Mouse (Mus musculus) hindbrain, embryonic 14.5 days (tissue): ENCODE data around the gene Gm27029. TPM values are rescaled to one million over a fixed set of nuclear protein-coding genes. Genes with fewer than 3 reads are reported as not detected.
A peak's percentile ranks its signal among the peaks of the same experiment; 100 is the strongest.
"Not testable (repeated sequence)": the region's sequence is repeated elsewhere in the genome, so short reads cannot be mapped to it uniquely, and the experiment has no call there.

Source experiments
- ATAC-seq: fragments of 200-750 bp; cut with Nextera tagmentation; 2 replicates; pipeline ENCODE4 v1.8.0; 2017; ENCODE audit warnings: moderate number of reproducible peaks, mild to moderate bottlenecking, moderate TSS enrichment, moderate library complexity; ENCODE audit not compliant: low FRiP score
- DNase-seq: peaks from one replicate; pipeline ENCODE4 v3.0.0-alpha.2; 2015; ENCODE audit warnings: low spot score
- H3K27ac ChIP-seq: fragments of 300-500 bp; sonication (generic); 2 replicates; pipeline ENCODE4 v1.5.1; 2014; ENCODE audit warnings: mild to moderate bottlenecking, moderate library complexity
- H3K27me3 ChIP-seq: fragments of 300-500 bp; sonication (generic); 2 replicates; pipeline ENCODE4 v1.6.1; 2014; ENCODE audit warnings: mild to moderate bottlenecking, low read length, mixed read lengths; ENCODE audit not compliant: control insufficient read depth, insufficient read depth
- H3K36me3 ChIP-seq: fragments of 300-500 bp; sonication (generic); replicated peaks from 2 replicates; pipeline ENCODE4 v1.6.1; 2014; ENCODE audit not compliant: control insufficient read depth, insufficient read depth
- H3K4me1 ChIP-seq: fragments of 300-500 bp; sonication (generic); replicated peaks from 2 replicates; pipeline ENCODE4 v1.6.1; 2014; ENCODE audit warnings: antibody characterized with exemption, low read length, mixed read lengths; ENCODE audit not compliant: control insufficient read depth, insufficient read depth
- H3K4me2 ChIP-seq: fragments of 300-500 bp; sonication (generic); replicated peaks from 2 replicates; pipeline ENCODE4 v1.6.1; 2014; ENCODE audit warnings: mild to moderate bottlenecking, moderate library complexity
- H3K4me3 ChIP-seq: fragments of 300-500 bp; sonication (generic); replicated peaks from 2 replicates; pipeline ENCODE4 v1.5.1; 2014; ENCODE audit warnings: mild to moderate bottlenecking, low read length
- H3K9ac ChIP-seq: fragments of 300-500 bp; sonication (generic); 2 replicates; pipeline ENCODE4 v1.6.1; 2014
- H3K9me3 ChIP-seq: fragments of 300-500 bp; sonication (generic); 2 replicates; pipeline ENCODE4 v1.6.1; 2016; ENCODE audit warnings: low read length; ENCODE audit not compliant: control insufficient read depth
- WGBS: fragments of 180-500 bp; shearing (Covaris S2); extraction: QIAGEN DNeasy Blood & Tissue Kit; methylation state at CpG from one replicate; pipeline ENCODE4 v1.1.7; 2014; 5-methylcytosine and 5-hydroxymethylcytosine counted together
- polyA plus RNA-seq: library from polyadenylated mRNA; unstranded; fragments of >200 nt; fragmentation: Nextera tagmentation; extraction: Ambion mirVana; gene quantifications from 2 replicates; pipeline ENCODE4 v1.2.1, GENCODE M21; 2014

The Gm27029 gene
- polyA plus RNA-seq, 1 experiment from 2014 or later: 7.3 TPM

DNA sequence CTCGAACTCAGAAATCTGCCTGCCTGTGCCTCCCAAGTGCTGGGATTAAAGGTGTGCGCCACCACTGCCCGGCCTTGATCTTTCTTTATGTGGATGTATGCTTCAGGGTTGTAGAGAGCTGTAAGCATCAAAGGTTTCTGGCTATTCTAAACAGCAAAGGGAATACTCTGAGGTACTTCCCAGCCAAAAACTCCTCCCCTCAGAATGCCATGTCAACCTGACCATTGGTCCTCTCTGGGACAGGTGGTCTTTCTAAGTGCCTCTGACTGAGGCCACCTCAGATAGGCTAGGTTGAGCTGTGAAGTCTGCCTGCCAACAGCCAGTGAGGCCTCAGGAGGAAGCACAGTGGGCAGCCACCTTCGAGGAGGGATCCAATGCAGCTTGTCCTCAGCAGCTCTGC lies 24.3 kb upstream of the Gm27029 start:
- Histone ChIP-seq H3K27ac (no peak overlapping the region), H3K9me3 (no peaks in the 10 kb centered on the region), H3K4me3 (no peak overlapping the region), H3K27me3 (no peaks in the 10 kb centered on the region), H3K36me3 (peaks cover 23% of the 10 kb centered on the region), H3K4me2 (no peak overlapping the region), H3K9ac (no peak overlapping the region), H3K4me1 (peaks cover 4% of the 10 kb centered on the region; the same call in 1 of the 2 replicates)
- WGBS: 88% methylated on average over 4 of the region's 4 CpGs
- ATAC-seq (no peak), DNase-seq (no peak)

GRCm38 (mm10) chr11:101448274-101448746 lies 23.7 kb upstream of the Gm27029 start, which contains the start of gene Ifi35:
Ifi35 (plus strand) TSS chr11:101448407.
- no peak within 1 kb of the TSS for H3K27ac ChIP-seq
- 38% methylated on average over 10 of the region's 10 CpGs for WGBS
- H3K4me1 ChIP-seq: peaks cover 10% of the 10 kb centered on the region
- H3K9ac ChIP-seq: no peak within 1 kb of the TSS
- no peaks in the 10 kb centered on the region for H3K27me3 ChIP-seq
- ATAC-seq (no peak), DNase-seq (no peak)
- no peak within 1 kb of the TSS; the same call in 1 of the 2 replicates for H3K4me3 ChIP-seq
- H3K36me3 ChIP-seq: peaks cover 29% of the 10 kb centered on the region
- H3K9me3 ChIP-seq: no peaks in the 10 kb centered on the region
- peak within 1 kb of the TSS; percentile 21 for H3K4me2 ChIP-seq

GRCm38 (mm10) chr11:101447786-101448185 lies 23.2 kb upstream of the Gm27029 start:
- H3K27ac ChIP-seq: no peak overlapping the region
- ATAC-seq: no peak
- WGBS: 85% methylated on average over 5 of the region's 5 CpGs

DNA sequence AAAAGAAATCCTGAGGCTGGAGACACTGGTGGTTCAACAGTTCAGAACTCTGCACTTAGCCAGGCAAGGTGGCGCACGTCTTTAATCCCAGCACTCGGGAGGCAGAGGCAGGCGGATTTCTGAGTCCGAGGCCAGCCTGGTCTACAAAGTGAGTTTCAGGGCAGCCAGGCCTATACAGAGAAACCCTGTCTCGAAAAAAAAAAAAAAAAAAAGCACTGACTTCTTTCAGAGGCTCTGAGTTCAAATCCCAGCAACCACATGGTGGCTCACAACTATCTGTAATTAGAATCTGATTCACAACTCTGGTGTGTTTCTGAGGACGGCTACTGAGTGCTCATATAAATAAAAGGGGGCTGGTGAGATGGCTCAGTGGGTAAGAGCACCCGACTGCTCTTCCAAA lies 22.3 kb upstream of the Gm27029 start:
- Histone ChIP-seq H3K36me3 (peaks cover 31% of the 10 kb centered on the region), H3K4me1 (peaks cover 14% of the 10 kb centered on the region)
- not testable (repeated sequence) for H3K9ac ChIP-seq, H3K27ac ChIP-seq, H3K9me3 ChIP-seq, H3K4me3 ChIP-seq, H3K4me2 ChIP-seq, H3K27me3 ChIP-seq, DNase-seq, ATAC-seq
- 96% methylated on average over 8 of the region's 8 CpGs for WGBS

More at GRCm38 (mm10) chr11:101447786-101448185, 23.2 kb upstream of the Gm27029 start:
- H3K27me3 ChIP-seq: no peaks in the 10 kb centered on the region
- no peak overlapping the region for H3K4me2 ChIP-seq
- H3K4me3 ChIP-seq: no peak overlapping the region
- no peak overlapping the region for H3K9ac ChIP-seq
- H3K9me3 ChIP-seq: no peaks in the 10 kb centered on the region
- H3K4me1 ChIP-seq: peaks cover 14% of the 10 kb centered on the region
- H3K36me3 ChIP-seq: peaks cover 31% of the 10 kb centered on the region
- no peak for DNase-seq

DNA sequence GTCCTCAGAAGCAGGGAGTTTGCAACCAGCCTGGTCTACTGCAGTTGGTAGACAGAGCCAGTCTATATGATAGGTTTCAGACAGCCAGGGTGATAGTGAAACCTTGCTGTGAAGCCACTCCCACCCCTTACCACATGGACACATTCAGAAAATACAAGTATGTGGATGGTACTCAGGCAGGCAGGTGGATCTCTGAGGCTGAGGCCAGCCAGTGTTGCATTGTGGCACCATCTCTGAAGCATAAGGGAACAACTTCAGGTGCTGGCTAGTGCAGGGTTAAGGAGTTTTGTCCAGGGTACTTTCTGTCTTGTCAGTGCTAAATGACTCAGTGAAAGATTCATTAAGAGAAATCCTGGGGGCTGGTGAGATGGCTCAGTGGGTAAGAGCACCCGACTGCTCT lies 21.7 kb upstream of the Gm27029 start:
- no peaks in the 10 kb centered on the region for H3K9me3 ChIP-seq

GRCm38 (mm10) chr11:101442760-101443159 lies 18.2 kb upstream of the Gm27029 start:
- H3K36me3 ChIP-seq: peaks cover 31% of the 10 kb centered on the region
- H3K4me1 ChIP-seq: peaks cover 14% of the 10 kb centered on the region
- peak overlapping the region; percentile 93 for H3K9ac ChIP-seq
- ATAC-seq (peak; percentile 1; the same call in 1 of the 2 replicates), DNase-seq (no peak)
- peak overlapping the region; percentile 77 for H3K4me3 ChIP-seq
- H3K27ac ChIP-seq: peak overlapping the region; percentile 94
- 2% methylated on average over 14 of the region's 14 CpGs for WGBS
- no peaks in the 10 kb centered on the region for H3K9me3 ChIP-seq
- H3K4me2 ChIP-seq: peak overlapping the region; percentile 97
- no peaks in the 10 kb centered on the region for H3K27me3 ChIP-seq

More for the DNA sequence above, 21.7 kb upstream of the Gm27029 start:
- Histone ChIP-seq H3K36me3 (peaks cover 31% of the 10 kb centered on the region), H3K9ac (no peak overlapping the region), H3K27me3 (no peaks in the 10 kb centered on the region), H3K4me2 (no peak overlapping the region), H3K27ac (no peak overlapping the region), H3K4me3 (no peak overlapping the region), H3K4me1 (peaks cover 14% of the 10 kb centered on the region)
- WGBS: 86% methylated on average over 1 of the region's 1 CpGs
- no peak for ATAC-seq
- DNase-seq: no peak

DNA sequence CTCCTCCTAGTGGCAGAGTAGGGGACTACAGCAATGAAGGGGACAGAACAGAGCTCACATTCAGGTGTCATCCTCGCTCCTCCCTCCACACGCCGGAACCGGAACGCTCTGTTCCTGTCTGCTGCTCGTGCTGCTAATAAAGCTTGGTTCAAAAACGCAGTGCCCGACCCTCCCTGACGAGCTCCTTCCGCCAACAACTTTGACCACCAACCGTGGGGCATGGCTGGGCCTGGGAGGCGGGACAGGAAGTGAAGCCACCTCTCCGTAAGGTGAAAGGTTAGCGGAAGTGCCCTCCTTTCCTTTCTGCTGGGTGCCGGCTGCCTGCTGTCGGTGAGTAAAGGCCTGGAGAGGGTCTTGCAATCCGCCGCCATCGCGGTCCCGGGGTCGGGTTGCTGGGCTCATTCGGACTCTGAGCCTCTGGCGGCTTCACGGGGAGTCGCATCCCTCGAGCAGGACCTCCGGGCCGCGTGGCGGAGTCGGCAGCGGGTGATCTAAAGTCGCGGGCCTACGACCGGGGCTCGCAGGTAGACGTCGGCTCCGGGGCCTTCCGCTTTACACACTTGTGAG lies 17.6 kb upstream of the Gm27029 start, which contains the start of gene Rpl27:
Gene Rpl27 (plus strand): TSS at position 172 of the 567 bp plus-strand sequence.
- peak within 1 kb of the TSS; percentile 93 for H3K9ac ChIP-seq
- DNase-seq (peak; percentile 98), ATAC-seq (peak; percentile 100)
- peak within 1 kb of the TSS; percentile 77 for H3K4me3 ChIP-seq
- no peaks in the 10 kb centered on the region for H3K9me3 ChIP-seq
- peak within 1 kb of the TSS; percentile 97 for H3K4me2 ChIP-seq
- no peaks in the 10 kb centered on the region for H3K27me3 ChIP-seq
- peaks cover 31% of the 10 kb centered on the region for H3K36me3 ChIP-seq
- peak within 1 kb of the TSS; percentile 94 for H3K27ac ChIP-seq
- peaks cover 14% of the 10 kb centered on the region for H3K4me1 ChIP-seq
- 0% methylated on average over 42 of the region's 42 CpGs for WGBS

DNA sequence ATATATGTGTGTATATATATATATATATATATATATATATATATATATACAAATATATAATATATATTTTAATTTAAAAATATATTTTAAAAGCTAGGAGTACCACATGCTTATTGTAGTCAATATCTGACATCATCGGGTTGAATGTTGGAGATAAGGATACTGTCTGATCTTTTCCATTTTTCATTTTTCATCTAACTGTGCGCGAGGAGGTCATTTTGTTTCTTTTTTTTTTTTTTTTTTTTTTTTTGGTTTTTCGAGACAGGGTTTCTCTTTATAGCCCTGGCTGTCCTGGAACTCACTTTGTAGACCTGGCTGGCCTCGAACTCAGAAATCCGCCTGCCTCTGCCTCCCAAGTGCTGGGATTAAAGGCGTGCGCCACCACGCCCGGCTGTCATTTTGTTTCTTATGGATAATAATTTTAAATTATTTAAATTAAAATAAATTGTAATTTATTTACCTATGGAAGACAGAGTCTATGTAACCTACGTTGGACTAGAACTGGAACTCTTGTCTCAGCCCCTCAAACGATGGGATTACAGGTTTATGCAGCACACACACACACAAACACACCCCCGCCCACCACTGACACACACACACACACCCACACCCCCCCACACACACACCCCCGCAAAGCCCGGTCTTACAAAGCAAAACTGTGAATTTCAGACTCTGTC lies 17.0 kb upstream of the Gm27029 start:
- H3K4me1 ChIP-seq: peaks cover 14% of the 10 kb centered on the region

DNA sequence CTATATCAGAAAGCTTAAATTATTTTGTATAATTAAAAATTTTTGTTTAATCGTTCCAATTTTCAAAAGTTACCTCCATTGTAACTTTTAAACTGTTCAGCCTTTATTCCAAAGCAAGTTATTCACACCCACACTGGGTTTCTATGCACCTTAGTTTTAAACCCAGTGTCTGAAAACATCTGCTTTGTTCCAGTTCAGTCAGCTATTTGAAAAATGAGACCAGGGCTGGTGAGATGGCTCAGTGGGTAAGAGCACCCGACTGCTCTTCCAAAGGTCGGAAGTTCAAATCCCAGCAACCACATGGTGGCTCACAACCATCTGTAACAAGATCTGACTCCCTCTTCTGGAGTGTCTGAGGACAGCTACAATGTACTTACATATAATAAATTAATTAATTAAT lies 13.4 kb upstream of the Gm27029 start:
- not testable (repeated sequence) for H3K4me1 ChIP-seq, H3K9me3 ChIP-seq, H3K27me3 ChIP-seq, H3K9ac ChIP-seq, H3K4me2 ChIP-seq, ATAC-seq, H3K4me3 ChIP-seq, H3K27ac ChIP-seq, DNase-seq
- peaks cover 32% of the 10 kb centered on the region for H3K36me3 ChIP-seq
- WGBS: 52% methylated on average over 3 of the region's 3 CpGs

More for the DNA sequence above, 17.0 kb upstream of the Gm27029 start:
- not testable (repeated sequence) for DNase-seq, H3K27ac ChIP-seq, ATAC-seq, H3K9me3 ChIP-seq, H3K9ac ChIP-seq, H3K27me3 ChIP-seq
- peaks cover 31% of the 10 kb centered on the region for H3K36me3 ChIP-seq
- H3K4me3 ChIP-seq: peak overlapping the region; percentile 18
- H3K4me2 ChIP-seq: peak overlapping the region; percentile 38
- 44% methylated on average over 15 of the region's 15 CpGs for WGBS
